8 mouse cellular contexts compared by ENCODE assay signal in genomic region chr19:40894071-40894506, GRCm38 (mm10). TPM values are rescaled to one million over a fixed set of nuclear protein-coding genes. Genes with fewer than 3 reads are reported as not detected.
A peak's percentile ranks its signal among the peaks of the same experiment; 100 is the strongest.
DNase-seq lines count a peak whose midpoint lies in the region; ATAC-seq and TF ChIP-seq lines count a peak whose summit lies in the region.

No protein-coding gene starts in this region.

- peak; percentile 9; the same call in 1 of the 2 replicates for ATAC-seq in liver, embryonic 14.5 days (ENCODE audit: insufficient read depth)

- no peak for TF ChIP-seq POLR2A in thymus, adult 2 months (IDR thresholded peaks at IDR 0.05; ENCODE audit: control insufficient read depth, extremely low read depth, insufficient read depth, low read length, poor library complexity)

- H3K4me2 ChIP-seq in liver, embryonic 14.5 days (ENCODE audit: low read depth) = peak overlapping the region; percentile 83

- no peaks in the 10 kb centered on the region; the same call in 1 of the 2 replicates for H3K36me3 ChIP-seq in thymus, adult 2 months (ENCODE audit: control insufficient read depth, insufficient read depth, low read length)
- H3K36me3 ChIP-seq in liver, embryonic 14.5 days (replicated peaks; ENCODE audit: control insufficient read depth, insufficient read depth, low read depth) = no peaks in the 10 kb centered on the region

- no peak for TF ChIP-seq CTCF in thymus, adult 2 months (IDR thresholded peaks at IDR 0.05; ENCODE audit: borderline replicate concordance, control insufficient read depth, extremely low read depth, insufficient read depth, low read length, poor library complexity)
- no peak for TF ChIP-seq CTCF in liver, embryonic 14.5 days (IDR thresholded peaks at IDR 0.05; ENCODE audit: low read depth)

- DNase-seq in gastrocnemius, postnatal 10 days = peak; percentile 18
- DNase-seq in gastrocnemius, postnatal 4 days (ENCODE audit: low spot score in 2 of 2) = no peak
- no peak for DNase-seq in thymus, adult 2 months
- no peak for DNase-seq in thymus, postnatal 10 days (ENCODE audit: low spot score in 2 of 2)
- DNase-seq in liver, embryonic 14.5 days (ENCODE audit: low read depth in 3 of 3, low spot score in 3 of 3) = no peak
- peak; percentile 71 for DNase-seq in yolk sac, embryonic 10.5 days (ENCODE audit: low spot score)
- DNase-seq in right cerebral cortex, postnatal 4 days = no peak
- DNase-seq in spleen, adult 12 weeks (ENCODE audit: low spot score) = no peak

- H3K4me3 ChIP-seq in thymus, adult 2 months (ENCODE audit: control insufficient read depth, insufficient read depth, low read length) = peak overlapping the region; percentile 91
- peak overlapping the region; percentile 88 to 90 for H3K4me3 ChIP-seq in liver, embryonic 14.5 days (ENCODE audit: insufficient read depth in 1 of 2, low read depth in 2 of 2, low read length in 2 of 2)

- TF ChIP-seq EP300 in liver, embryonic 14.5 days (IDR thresholded peaks at IDR 0.05; ENCODE audit: low read depth) = no peak

- H3K27me3 ChIP-seq in thymus, adult 2 months (ENCODE audit: control insufficient read depth, insufficient read depth, low read length) = no peaks in the 10 kb centered on the region
- peaks cover 5% of the 10 kb centered on the region; the same call in 1 of the 2 replicates for H3K27me3 ChIP-seq in liver, embryonic 14.5 days (ENCODE audit: control insufficient read depth, insufficient read depth, low read length)

- 71% methylated on average over 21 of the region's 21 CpGs for WGBS in thymus, adult 2 months
- WGBS in liver, embryonic 14.5 days (ENCODE audit: insufficient replicate concordance) = 49% methylated on average over 21 of the region's 21 CpGs

- peaks cover 2% of the 10 kb centered on the region; the same call in 1 of the 2 replicates for H3K4me1 ChIP-seq in thymus, adult 2 months (replicated peaks; ENCODE audit: control insufficient read depth, insufficient read depth, low read length)
- peaks cover 4 to 7% of the 10 kb centered on the region in 2 experiments; a peak in 3 of 4 replicates for H3K4me1 ChIP-seq in liver, embryonic 14.5 days (replicated peaks; ENCODE audit: control insufficient read depth in 2 of 2, insufficient read depth in 2 of 2, low read length in 1 of 2)

- peak overlapping the region; percentile 81 for H3K9ac ChIP-seq in liver, embryonic 14.5 days (replicated peaks)

- peak overlapping the region; percentile 58 for H3K27ac ChIP-seq in thymus, adult 2 months (ENCODE audit: control insufficient read depth, insufficient read depth, low read length)
- no peak overlapping the region; the same call in 1 of the 2 replicates for H3K27ac ChIP-seq in liver, embryonic 14.5 days

- no peaks in the 10 kb centered on the region for H3K9me3 ChIP-seq in liver, embryonic 14.5 days (ENCODE audit: control insufficient read depth, low read length)

RNA-seq across cellular contexts. Expression of gene Zfp518a, which starts 0.4 kb away (rescaled TPM):
- total RNA-seq in gastrocnemius, postnatal 10 days (2021) = 1 to 10 TPM; 7.4 to 7.9 TPM
- total RNA-seq in gastrocnemius, postnatal 4 days (2021) = 10 to 100 TPM in 1 of 2 experiments, 1 to 10 TPM in 1; 9.3 to 10.1 TPM
- 1.7 and 2.0 TPM in 2 replicates for polyA plus RNA-seq in thymus, adult 2 months (2012; rRNA removed)
- polyA plus RNA-seq in liver, embryonic 14.5 days (2012; rRNA removed) = 1.9 and 2.7 TPM in 2 replicates
- 4.4 and 5.5 TPM in 2 replicates for polyA plus RNA-seq in liver, embryonic 14.5 days (2014; fragmentation: Nextera tagmentation; extraction: Ambion mirVana)

Comparison
In these comparisons a context has a peak if more than half of its experiments do, and no peak if none do; other contexts are left out.
1. DNase-seq: peak in gastrocnemius, postnatal 10 days (single experiment) and yolk sac, embryonic 10.5 days (single experiment); none in gastrocnemius, postnatal 4 days (0 of 2), thymus, adult 2 months (single experiment), thymus, postnatal 10 days (0 of 2), liver, embryonic 14.5 days (0 of 3), right cerebral cortex, postnatal 4 days (single experiment) and spleen, adult 12 weeks (single experiment).